Mouse (Mus musculus) frontal cortex, postnatal 25 days (tissue): ENCODE measurements around the gene Mpdz.
A peak's percentile ranks its signal among the peaks of the same experiment; 100 is the strongest.

Source experiments
- DNase-seq, 2 experiments: peaks; one replicate each; pipeline ENCODE4 v3.0.0; 2022; ENCODE audit warnings: low spot score in 2 of 2

The Mpdz gene

GRCm38 (mm10) chr4:81283081-81283480 lies 159.5 kb downstream of the Mpdz start:
- DNase-seq, result no peak

- DNase-seq, result no peak
Observed at GRCm38 (mm10) chr4:81280098-81280497, 162.5 kb downstream of the Mpdz start.

GRCm38 (mm10) chr4:81279451-81279850 lies 163.2 kb downstream of the Mpdz start:
- no peak for DNase-seq

GRCm38 (mm10) chr4:81275957-81276715 lies 166.5 kb downstream of the Mpdz start:
- DNase-seq, result no peak

GRCm38 (mm10) chr4:81273067-81273466 lies 169.5 kb downstream of the Mpdz start:
- no peak for DNase-seq

GRCm38 (mm10) chr4:81252859-81253780 lies 189.5 kb downstream of the Mpdz start:
- DNase-seq, result no peak

- no peak for DNase-seq
Observed at GRCm38 (mm10) chr4:81252334-81252733, 190.3 kb downstream of the Mpdz start.

GRCm38 (mm10) chr4:81251934-81252333 lies 190.7 kb downstream of the Mpdz start:
- DNase-seq, result peak; percentile 44 to 48

GRCm38 (mm10) chr4:81249245-81249644 lies 193.4 kb downstream of the Mpdz start:
- DNase-seq, result no peak

GRCm38 (mm10) chr4:81236227-81236626 lies 206.4 kb downstream of the Mpdz start:
- no peak for DNase-seq
